Mouse (Mus musculus): ENCODE results near the gene Gng13. TPM values are rescaled to one million over a fixed set of nuclear protein-coding genes. Genes with fewer than 3 reads are reported as not detected.

Gng13 gene
- polyA plus RNA-seq, 1 experiment from 2014 or later = 10.0 TPM

- no peaks in the 10 kb centered on the region for H3K9me3 ChIP-seq (ENCODE audit: control insufficient read depth, low read length)
- H3K27me3 ChIP-seq (ENCODE audit: control insufficient read depth, insufficient read depth, low read length) = no peaks in the 10 kb centered on the region
- H3K27ac ChIP-seq = no peak overlapping the region
- ATAC-seq (ENCODE audit: low FRiP score) (no peak), DNase-seq (ENCODE audit: low spot score) (no peak)
- H3K4me2 ChIP-seq (replicated peaks) = no peak overlapping the region
- H3K9ac ChIP-seq = no peak overlapping the region
- no peaks in the 10 kb centered on the region for H3K4me1 ChIP-seq (replicated peaks; ENCODE audit: control insufficient read depth, insufficient read depth, low read length)
- H3K36me3 ChIP-seq (replicated peaks; ENCODE audit: control insufficient read depth, insufficient read depth) = no peaks in the 10 kb centered on the region
- H3K4me3 ChIP-seq (replicated peaks; ENCODE audit: low read length) = no peak overlapping the region
- 83% methylated on average over 10 of the region's 10 CpGs for whole genome bisulfite sequencing
These were observed 27.3 kb downstream of the Gng13 start for GRCm38 (mm10) chr17:25744311-25744710.

GRCm38 (mm10) chr17:25748238-25748637, 31.3 kb downstream of the Gng13 start:
- Histone ChIP-seq H3K27ac (no peak overlapping the region), H3K36me3 (replicated peaks; ENCODE audit: control insufficient read depth, insufficient read depth) (no peaks in the 10 kb centered on the region), H3K4me1 (replicated peaks; ENCODE audit: control insufficient read depth, insufficient read depth, low read length) (0 out of 2 replicates have a peak, but pooled peaks cover 4% of the 10 kb centered on the region), H3K27me3 (ENCODE audit: control insufficient read depth, insufficient read depth, low read length) (no peaks in the 10 kb centered on the region), H3K4me2 (replicated peaks) (no peak overlapping the region), H3K4me3 (replicated peaks; ENCODE audit: low read length) (no peak overlapping the region), H3K9me3 (ENCODE audit: control insufficient read depth, low read length) (no peaks in the 10 kb centered on the region), H3K9ac (no peak overlapping the region)
- no peak for ATAC-seq (ENCODE audit: low FRiP score)
- no peak for DNase-seq (ENCODE audit: low spot score)
- WGBS = 88% methylated on average over 4 of the region's 4 CpGs

GRCm38 (mm10) chr17:25749314-25749713, 32.3 kb downstream of the Gng13 start:
- ATAC-seq (ENCODE audit: low FRiP score) = no peak
- no peaks in the 10 kb centered on the region for H3K36me3 ChIP-seq (replicated peaks; ENCODE audit: control insufficient read depth, insufficient read depth)
- no peak overlapping the region for H3K27ac ChIP-seq
- H3K27me3 ChIP-seq (ENCODE audit: control insufficient read depth, insufficient read depth, low read length) = no peaks in the 10 kb centered on the region
- H3K4me1 ChIP-seq (replicated peaks; ENCODE audit: control insufficient read depth, insufficient read depth, low read length) = 0 out of 2 replicates have a peak, but pooled peaks cover 4% of the 10 kb centered on the region
- H3K9ac ChIP-seq = no peak overlapping the region
- no peaks in the 10 kb centered on the region for H3K9me3 ChIP-seq (ENCODE audit: control insufficient read depth, low read length)
- H3K4me3 ChIP-seq (replicated peaks; ENCODE audit: low read length) = no peak overlapping the region
- DNase-seq (ENCODE audit: low spot score) = no peak
- H3K4me2 ChIP-seq (replicated peaks) = no peak overlapping the region
- WGBS = 87% methylated on average over 6 of the region's 6 CpGs

GRCm38 (mm10) chr17:25751446-25751845, 34.5 kb downstream of the Gng13 start:
- Histone ChIP-seq H3K9me3 (ENCODE audit: control insufficient read depth, low read length) (no peaks in the 10 kb centered on the region), H3K27me3 (ENCODE audit: control insufficient read depth, insufficient read depth, low read length) (no peaks in the 10 kb centered on the region), H3K9ac (no peak overlapping the region), H3K4me2 (replicated peaks) (no peak overlapping the region), H3K36me3 (replicated peaks; ENCODE audit: control insufficient read depth, insufficient read depth) (no peaks in the 10 kb centered on the region), H3K4me1 (replicated peaks; ENCODE audit: control insufficient read depth, insufficient read depth, low read length) (0 out of 2 replicates have a peak, but pooled peaks cover 4% of the 10 kb centered on the region), H3K27ac (no peak overlapping the region), H3K4me3 (replicated peaks; ENCODE audit: low read length) (no peak overlapping the region)
- ATAC-seq (ENCODE audit: low FRiP score) (no peak), DNase-seq (ENCODE audit: low spot score) (peak; percentile 36)
- WGBS = 67% methylated on average over 5 of the region's 5 CpGs

- WGBS = 84% methylated on average over 9 of the region's 9 CpGs
- Histone ChIP-seq H3K27me3 (ENCODE audit: control insufficient read depth, insufficient read depth, low read length) (no peaks in the 10 kb centered on the region), H3K4me2 (replicated peaks) (no peak within 1 kb of the TSS), H3K27ac (no peak within 1 kb of the TSS), H3K4me1 (replicated peaks; ENCODE audit: control insufficient read depth, insufficient read depth, low read length) (0 out of 2 replicates have a peak, but pooled peaks cover 4% of the 10 kb centered on the region), H3K36me3 (replicated peaks; ENCODE audit: control insufficient read depth, insufficient read depth) (no peaks in the 10 kb centered on the region), H3K4me3 (replicated peaks; ENCODE audit: low read length) (no peak within 1 kb of the TSS), H3K9ac (no peak within 1 kb of the TSS), H3K9me3 (ENCODE audit: control insufficient read depth, low read length) (no peaks in the 10 kb centered on the region)
- ATAC-seq (ENCODE audit: low FRiP score) (no peak), DNase-seq (ENCODE audit: low spot score) (no peak)
These were observed 37.3 kb downstream of the Gng13 start, which contains the start of gene Msln for GRCm38 (mm10) chr17:25754241-25754640. Msln (minus strand) TSS chr17:25754378.

- Histone ChIP-seq H3K27me3 (ENCODE audit: control insufficient read depth, insufficient read depth, low read length) (no peaks in the 10 kb centered on the region), H3K27ac (no peak overlapping the region), H3K4me1 (replicated peaks; ENCODE audit: control insufficient read depth, insufficient read depth, low read length) (0 out of 2 replicates have a peak, but pooled peaks cover 4% of the 10 kb centered on the region), H3K9ac (no peak overlapping the region), H3K9me3 (ENCODE audit: control insufficient read depth, low read length) (no peaks in the 10 kb centered on the region), H3K4me3 (replicated peaks; ENCODE audit: low read length) (no peak overlapping the region), H3K36me3 (replicated peaks; ENCODE audit: control insufficient read depth, insufficient read depth) (no peaks in the 10 kb centered on the region), H3K4me2 (replicated peaks) (no peak overlapping the region)
- WGBS = 83% methylated on average over 4 of the region's 4 CpGs
- no peak for ATAC-seq (ENCODE audit: low FRiP score)
- DNase-seq (ENCODE audit: low spot score) = no peak
These were observed 38.1 kb downstream of the Gng13 start for GRCm38 (mm10) chr17:25755086-25755485.

GRCm38 (mm10) chr17:25755627-25756377, 38.8 kb downstream of the Gng13 start:
- DNase-seq (ENCODE audit: low spot score) (no peak), ATAC-seq (ENCODE audit: low FRiP score) (no peak)
- Histone ChIP-seq H3K27me3 (ENCODE audit: control insufficient read depth, insufficient read depth, low read length) (no peaks in the 10 kb centered on the region), H3K27ac (no peak overlapping the region), H3K36me3 (replicated peaks; ENCODE audit: control insufficient read depth, insufficient read depth) (no peaks in the 10 kb centered on the region), H3K4me2 (replicated peaks) (no peak overlapping the region), H3K4me1 (replicated peaks; ENCODE audit: control insufficient read depth, insufficient read depth, low read length) (0 out of 2 replicates have a peak, but pooled peaks cover 4% of the 10 kb centered on the region), H3K4me3 (replicated peaks; ENCODE audit: low read length) (no peak overlapping the region), H3K9ac (no peak overlapping the region), H3K9me3 (ENCODE audit: control insufficient read depth, low read length) (no peaks in the 10 kb centered on the region)
- WGBS = 71% methylated on average over 4 of the region's 4 CpGs

GRCm38 (mm10) chr17:25756378-25757242, 39.6 kb downstream of the Gng13 start:
- 85% methylated on average over 9 of the region's 9 CpGs for WGBS
- Histone ChIP-seq H3K4me3 (replicated peaks; ENCODE audit: low read length) (no peak overlapping the region), H3K36me3 (replicated peaks; ENCODE audit: control insufficient read depth, insufficient read depth) (no peaks in the 10 kb centered on the region), H3K9me3 (ENCODE audit: control insufficient read depth, low read length) (no peaks in the 10 kb centered on the region), H3K4me2 (replicated peaks) (no peak overlapping the region), H3K27me3 (ENCODE audit: control insufficient read depth, insufficient read depth, low read length) (no peaks in the 10 kb centered on the region), H3K27ac (no peak overlapping the region), H3K4me1 (replicated peaks; ENCODE audit: control insufficient read depth, insufficient read depth, low read length) (0 out of 2 replicates have a peak, but pooled peaks cover 2% of the 10 kb centered on the region), H3K9ac (no peak overlapping the region)
- ATAC-seq (ENCODE audit: low FRiP score) (no peak), DNase-seq (ENCODE audit: low spot score) (no peak)

- Histone ChIP-seq H3K4me1 (replicated peaks; ENCODE audit: control insufficient read depth, insufficient read depth, low read length) (no peaks in the 10 kb centered on the region), H3K36me3 (replicated peaks; ENCODE audit: control insufficient read depth, insufficient read depth) (no peaks in the 10 kb centered on the region), H3K27me3 (ENCODE audit: control insufficient read depth, insufficient read depth, low read length) (no peaks in the 10 kb centered on the region), H3K9ac (no peak overlapping the region), H3K4me2 (replicated peaks) (no peak overlapping the region), H3K4me3 (replicated peaks; ENCODE audit: low read length) (no peak overlapping the region), H3K27ac (no peak overlapping the region), H3K9me3 (ENCODE audit: control insufficient read depth, low read length) (no peaks in the 10 kb centered on the region)
- WGBS = 81% methylated on average over 3 of the region's 3 CpGs
- ATAC-seq (ENCODE audit: low FRiP score) (no peak), DNase-seq (ENCODE audit: low spot score) (no peak)
These were observed 40.7 kb downstream of the Gng13 start for GRCm38 (mm10) chr17:25757691-25758090.

Data from hindbrain, embryonic 14.5 days (tissue).